Mouse (Mus musculus) bone marrow, adult 2 months (tissue): Measurements from ENCODE around the gene Rpl7a.

Source experiments
- CTCF ChIP-seq: fragments of 200-500 bp; IDR thresholded peaks from 2 replicates; pipeline ENCODE4 v1.5.1; 2011; ENCODE audit warnings: low read length, control low read depth; ENCODE audit not compliant: control insufficient read depth, insufficient read depth
- POLR2A ChIP-seq: fragments of 200-500 bp; IDR thresholded peaks from 2 replicates; pipeline ENCODE4 v1.6.1; 2011; ENCODE audit warnings: low read depth, mild to moderate bottlenecking, control low read depth, low read length, borderline replicate concordance; ENCODE audit not compliant: control insufficient read depth

- TF ChIP-seq CTCF (no peak), POLR2A (no peak)
These were observed 11.2 kb downstream of the Rpl7a start for GRCm38 (mm10) chr2:26921784-26922183.
